Mouse (Mus musculus): ENCODE data around the gene Map3k5. TPM values are rescaled to one million over a fixed set of nuclear protein-coding genes. Genes with fewer than 3 reads are reported as not detected.

Map3k5 gene
- total RNA-seq, 2 experiments from 2014 or later, result 22.6 to 23.5 TPM

GRCm38 (mm10) chr10:20039531-20039930 is 105.3 kb downstream of the Map3k5 start:
- DNase-seq (ENCODE audit: extremely low spot score in 1 of 2, low spot score in 1 of 2), result no peak

GRCm38 (mm10) chr10:20040116-20040515 is 105.8 kb downstream of the Map3k5 start:
- no peak for DNase-seq (ENCODE audit: extremely low spot score in 1 of 2, low spot score in 1 of 2)

- DNase-seq (ENCODE audit: extremely low spot score in 1 of 2, low spot score in 1 of 2), result no peak
Observed at GRCm38 (mm10) chr10:20040677-20041076, 106.4 kb downstream of the Map3k5 start.

- DNase-seq (ENCODE audit: extremely low spot score in 1 of 2, low spot score in 1 of 2), result no peak
Observed at GRCm38 (mm10) chr10:20042081-20042480, 107.8 kb downstream of the Map3k5 start.

GRCm38 (mm10) chr10:20044051-20044450 is 109.8 kb downstream of the Map3k5 start:
- DNase-seq (ENCODE audit: extremely low spot score in 1 of 2, low spot score in 1 of 2), result no peak

GRCm38 (mm10) chr10:20045733-20046495 is 111.6 kb downstream of the Map3k5 start:
- no peak for DNase-seq (ENCODE audit: extremely low spot score in 1 of 2, low spot score in 1 of 2)

GRCm38 (mm10) chr10:20056859-20057644 is 122.8 kb downstream of the Map3k5 start:
- DNase-seq (ENCODE audit: extremely low spot score in 1 of 2, low spot score in 1 of 2), result no peak

GRCm38 (mm10) chr10:20058031-20058430 is 123.8 kb downstream of the Map3k5 start:
- DNase-seq (ENCODE audit: extremely low spot score in 1 of 2, low spot score in 1 of 2), result no peak

- DNase-seq (ENCODE audit: extremely low spot score in 1 of 2, low spot score in 1 of 2), result no peak
Observed at GRCm38 (mm10) chr10:20058841-20059240, 124.6 kb downstream of the Map3k5 start.

- peak in 1 of 2 experiments; percentile 27 for DNase-seq (ENCODE audit: extremely low spot score in 1 of 2, low spot score in 1 of 2)
Observed at GRCm38 (mm10) chr10:20060320-20060970, 126.2 kb downstream of the Map3k5 start.

- no peak for DNase-seq (ENCODE audit: extremely low spot score in 1 of 2, low spot score in 1 of 2)
Observed at GRCm38 (mm10) chr10:20064556-20065207, 130.4 kb downstream of the Map3k5 start.

GRCm38 (mm10) chr10:20066069-20066665 is 131.9 kb downstream of the Map3k5 start:
- DNase-seq (ENCODE audit: extremely low spot score in 1 of 2, low spot score in 1 of 2), result no peak

GRCm38 (mm10) chr10:20069771-20070460 is 135.6 kb downstream of the Map3k5 start:
- no peak for DNase-seq (ENCODE audit: extremely low spot score in 1 of 2, low spot score in 1 of 2)

- no peak for DNase-seq (ENCODE audit: extremely low spot score in 1 of 2, low spot score in 1 of 2)
Observed at GRCm38 (mm10) chr10:20070576-20071109, 136.4 kb downstream of the Map3k5 start.

- no peak for DNase-seq (ENCODE audit: extremely low spot score in 1 of 2, low spot score in 1 of 2)
Observed at GRCm38 (mm10) chr10:20071716-20072115, 137.4 kb downstream of the Map3k5 start.

- peak; percentile 67 to 82 for DNase-seq (ENCODE audit: extremely low spot score in 1 of 2, low spot score in 1 of 2)
Observed at GRCm38 (mm10) chr10:20073236-20073893, 139.1 kb downstream of the Map3k5 start.

GRCm38 (mm10) chr10:20076541-20077469 is 142.5 kb downstream of the Map3k5 start:
- no peak for DNase-seq (ENCODE audit: extremely low spot score in 1 of 2, low spot score in 1 of 2)

GRCm38 (mm10) chr10:20078350-20078749 is 144.1 kb downstream of the Map3k5 start:
- DNase-seq (ENCODE audit: extremely low spot score in 1 of 2, low spot score in 1 of 2), result no peak
